Mouse (Mus musculus) gastrocnemius, postnatal 10 days (tissue): ENCODE data around the gene Hoxa6. TPM values are rescaled to one million over a fixed set of nuclear protein-coding genes. Genes with fewer than 3 reads are reported as not detected.
A peak's percentile ranks its signal among the peaks of the same experiment; 100 is the strongest.

ENCODE experiments used
- DNase-seq: peaks from one replicate; pipeline ENCODE4 v3.0.0; 2021; ENCODE audit warnings: mixed read lengths
- total RNA-seq, 2 experiments: library from RNA; stranded (reverse); gene quantifications; 2 replicates each; pipeline ENCODE4 v1.2.3; 2021

The Hoxa6 gene
- total RNA-seq, 2 experiments from 2014 or later, result 1.6 to 2.2 TPM

DNA sequence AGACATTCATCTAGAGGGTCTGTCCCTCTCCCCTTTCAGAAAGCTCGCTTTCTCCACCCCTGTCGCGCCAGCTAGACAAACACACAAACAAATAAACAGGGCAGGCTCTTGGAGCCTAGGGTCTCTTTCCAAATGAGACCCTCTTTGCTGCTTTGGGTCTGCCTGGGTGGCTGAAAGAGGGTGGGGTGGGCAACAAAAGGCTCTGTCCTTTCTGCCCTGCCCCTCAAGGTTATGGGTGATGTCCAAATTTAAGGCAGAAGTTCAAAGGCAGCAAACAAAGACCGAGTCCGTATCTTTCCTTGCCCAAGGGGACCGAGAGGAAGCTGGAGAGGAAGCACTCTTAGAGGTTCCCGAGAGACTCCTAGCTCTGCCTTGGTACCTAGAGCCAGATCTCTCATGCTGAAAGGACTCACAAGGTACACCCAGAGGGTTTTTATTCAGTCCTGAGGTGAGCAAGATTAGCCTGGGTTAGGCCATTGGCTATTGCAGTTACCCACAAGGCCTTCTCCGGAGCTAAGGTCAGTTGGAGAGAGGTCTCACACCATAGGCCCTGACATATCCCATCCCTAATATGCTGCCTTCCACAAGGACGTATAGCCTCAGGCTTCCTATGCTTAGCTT is 32.6 kb upstream of the Hoxa6 start:
- peak; percentile 4 for DNase-seq

DNA sequence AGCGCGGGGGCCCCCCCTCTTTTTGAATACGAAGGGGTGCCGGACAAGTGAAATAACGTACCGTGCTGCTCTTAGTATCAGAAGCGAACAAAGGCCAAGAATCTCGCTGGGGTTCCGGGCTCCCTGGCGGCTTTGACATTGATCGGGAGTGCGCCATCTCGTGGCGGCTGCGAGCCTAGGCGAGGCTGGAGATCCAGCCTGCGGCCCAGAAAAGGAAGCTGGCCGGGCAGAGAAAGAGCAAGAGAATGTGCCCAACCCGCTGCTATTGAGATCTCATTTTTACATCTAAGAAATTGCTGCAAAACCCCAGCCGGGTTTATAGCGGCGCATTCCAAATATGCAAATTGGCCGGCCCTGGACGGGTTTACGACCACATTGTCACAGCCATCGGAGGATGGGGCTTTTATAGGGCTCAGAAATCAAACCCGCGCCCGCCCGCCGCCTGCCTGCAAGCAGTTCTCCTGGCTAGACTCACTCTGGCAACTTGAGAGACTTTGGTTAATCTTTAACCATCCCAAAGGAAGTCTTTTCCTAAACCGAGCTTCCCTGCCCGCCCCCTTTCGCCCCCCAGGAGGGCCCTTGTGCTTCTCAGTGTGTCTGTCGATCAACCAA is 32.0 kb upstream of the Hoxa6 start, which contains the start of gene Hoxa10:
Gene Hoxa10, minus strand, starts transcription at position 466 of the 612 bp plus-strand sequence.
- DNase-seq, result peak; percentile 94

DNA sequence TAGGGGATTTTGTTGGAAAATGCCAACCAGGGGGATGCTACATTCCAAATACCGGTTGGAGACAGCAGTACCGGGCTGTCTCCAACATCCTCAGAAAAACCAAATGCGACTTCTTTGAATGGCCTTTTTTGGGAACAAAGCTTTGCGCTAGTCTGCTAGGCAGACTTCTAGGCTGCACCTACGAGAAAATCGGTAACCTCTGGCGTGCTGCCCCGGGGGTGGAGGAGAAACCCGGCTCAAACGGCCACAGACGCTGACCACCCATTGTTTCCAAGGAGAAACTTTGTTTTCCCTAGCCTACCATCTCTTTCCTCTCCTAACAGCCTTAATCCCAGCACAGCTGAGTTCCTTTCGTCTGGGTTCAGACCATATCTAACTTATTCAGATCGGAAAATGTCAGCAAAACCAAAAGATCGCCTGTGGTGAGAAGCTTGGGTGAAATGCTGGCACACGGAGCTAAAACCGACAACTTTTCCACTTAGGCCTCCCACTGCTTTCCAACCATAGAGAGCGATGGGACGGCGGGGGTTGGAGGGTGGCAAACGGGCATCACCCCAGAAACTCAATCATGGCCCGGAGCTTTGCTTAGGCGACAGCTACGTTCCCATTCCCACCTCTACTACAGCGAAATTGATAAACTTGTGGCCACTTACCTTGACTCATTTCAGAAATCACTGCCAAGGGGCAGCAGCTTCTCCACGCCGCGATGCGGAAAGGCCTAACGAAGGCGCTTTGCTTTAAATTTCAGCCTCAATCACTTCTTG is 31.3 kb upstream of the Hoxa6 start:
- peak; percentile 53 for DNase-seq

DNA sequence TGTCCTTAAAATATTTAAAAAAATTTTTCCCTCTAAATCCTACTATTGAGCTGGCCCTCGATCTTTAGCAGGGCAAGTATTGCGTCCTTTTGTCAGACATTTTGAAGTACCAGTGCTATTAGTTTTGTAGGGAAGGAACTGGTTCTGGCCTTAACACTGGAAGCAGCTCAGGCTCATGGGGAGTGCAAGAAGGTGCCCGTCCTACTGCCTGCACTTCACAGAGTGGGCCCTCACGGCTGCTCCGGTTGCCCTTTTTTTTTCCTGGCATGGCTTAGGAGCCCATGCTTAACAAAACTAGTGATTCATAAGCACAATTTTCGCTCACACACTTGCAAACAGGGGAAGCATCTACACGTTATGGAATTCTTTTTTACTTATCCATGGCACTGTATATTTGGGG is 30.5 kb upstream of the Hoxa6 start:
- DNase-seq, result no peak

DNA sequence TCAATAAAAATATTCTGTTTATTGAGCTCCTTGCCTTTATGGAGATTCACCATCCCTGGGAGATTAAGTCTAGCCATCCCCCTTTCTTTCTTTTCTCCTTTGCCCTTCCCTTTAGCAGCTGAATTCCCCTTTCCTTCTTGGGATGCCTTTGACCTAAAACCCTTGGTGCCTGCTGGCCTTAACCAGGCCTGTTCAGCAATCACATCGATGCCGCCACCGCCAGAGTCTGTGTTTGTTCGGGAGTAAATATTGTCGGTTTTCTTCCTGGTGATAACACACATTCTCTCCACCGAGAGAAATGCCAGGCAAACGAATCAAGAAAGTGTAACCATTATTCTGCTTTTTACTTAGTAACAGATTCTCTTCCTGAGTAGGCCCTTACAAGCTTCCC is 29.6 kb upstream of the Hoxa6 start:
- peak; percentile 13 for DNase-seq

DNA sequence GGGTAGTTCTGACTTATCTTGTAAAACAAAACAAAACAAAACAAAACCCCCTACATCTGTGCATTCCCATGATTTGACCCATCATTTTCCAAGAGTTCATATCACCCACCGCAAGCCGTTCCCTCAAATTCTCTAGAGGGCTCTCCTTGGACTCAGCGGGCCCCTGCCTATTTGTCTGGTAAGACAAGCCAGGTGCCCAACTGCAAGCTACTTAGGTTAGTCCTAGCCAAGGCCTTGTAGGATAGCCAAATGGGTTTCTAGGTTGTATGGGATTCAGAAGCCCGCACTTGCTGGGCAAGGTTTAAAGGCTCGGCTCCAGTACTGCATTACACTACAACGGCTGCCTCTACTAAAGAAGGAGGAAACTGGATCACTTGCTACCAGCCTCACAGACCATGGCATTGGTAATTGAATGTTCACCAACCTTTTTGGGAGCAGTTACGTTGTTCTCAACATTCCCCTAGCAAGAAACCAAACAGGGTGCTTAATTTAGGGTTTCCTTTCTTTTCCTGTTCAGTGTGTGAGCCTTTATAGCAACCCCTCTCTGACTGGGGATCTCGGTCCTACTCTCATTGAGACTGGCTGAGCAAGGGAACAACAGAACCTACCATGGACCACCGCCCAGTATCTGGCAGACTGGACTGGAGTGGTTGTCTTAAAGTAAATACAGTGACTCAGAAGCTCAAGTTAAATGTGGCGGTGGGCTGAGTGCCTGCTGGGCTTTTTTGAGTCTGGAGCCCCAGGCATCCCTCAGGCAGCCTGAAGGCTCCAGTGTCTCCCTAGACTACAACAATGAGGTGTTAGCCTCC is 29.0 kb upstream of the Hoxa6 start:
- peak; percentile 25 for DNase-seq

DNA sequence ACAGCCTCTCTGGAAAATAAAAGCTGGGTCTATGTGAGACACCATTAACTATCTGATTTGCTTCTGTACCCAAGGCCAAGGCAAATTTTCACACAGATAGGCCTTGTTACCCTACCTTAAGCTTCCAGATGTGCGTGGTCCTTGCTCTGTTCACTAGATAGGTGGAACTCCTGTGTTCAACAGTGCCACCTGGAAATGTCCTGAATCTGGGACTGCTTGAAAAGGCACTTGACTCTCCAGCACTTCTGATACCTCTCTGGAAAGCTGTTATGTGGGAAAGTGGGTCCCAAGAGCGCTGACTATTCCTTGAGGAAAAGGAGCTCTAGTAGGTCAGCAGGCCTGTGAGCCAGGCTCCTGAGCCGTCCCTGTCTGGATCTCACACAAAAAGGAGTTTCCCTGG is 28.3 kb upstream of the Hoxa6 start:
- no peak for DNase-seq

DNA sequence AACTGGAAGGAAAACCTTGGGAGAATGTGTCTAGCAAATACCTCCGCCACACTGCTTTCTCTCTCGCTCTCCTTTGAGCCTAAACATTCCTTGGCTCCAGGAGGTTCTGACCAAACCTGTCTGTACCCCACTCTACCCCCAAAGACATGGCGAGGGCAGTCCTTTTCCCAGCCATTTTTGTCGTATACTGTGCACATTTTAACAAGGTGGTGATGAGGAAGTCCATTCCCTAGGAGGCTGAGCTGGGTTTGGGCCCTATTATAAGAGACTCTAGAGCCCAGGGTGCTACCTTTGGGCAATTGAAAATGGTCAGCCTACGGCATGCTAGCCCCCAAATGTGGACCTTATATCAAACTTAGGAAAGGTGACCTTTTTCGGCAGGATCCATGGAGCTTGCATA is 27.3 kb upstream of the Hoxa6 start:
- no peak for DNase-seq

DNA sequence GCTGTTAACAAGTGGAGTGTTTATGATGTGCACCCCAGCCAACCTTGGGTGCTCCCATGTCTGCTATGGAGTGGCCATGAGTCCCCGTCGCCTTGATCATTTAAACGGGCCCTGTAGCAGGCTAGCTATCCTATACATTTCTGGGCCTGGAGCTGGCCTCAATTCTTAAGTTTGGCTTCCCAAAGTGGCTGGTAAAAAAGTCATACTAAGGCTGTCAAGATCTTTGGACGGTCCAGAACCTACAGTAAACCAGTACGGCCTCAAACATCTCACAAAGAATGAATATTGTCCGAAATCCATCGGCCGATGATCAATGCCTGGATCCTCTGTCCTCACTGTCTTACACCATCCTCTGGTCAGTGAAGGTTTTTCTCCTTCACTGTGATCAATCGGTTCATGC is 26.7 kb upstream of the Hoxa6 start:
- no peak for DNase-seq

DNA sequence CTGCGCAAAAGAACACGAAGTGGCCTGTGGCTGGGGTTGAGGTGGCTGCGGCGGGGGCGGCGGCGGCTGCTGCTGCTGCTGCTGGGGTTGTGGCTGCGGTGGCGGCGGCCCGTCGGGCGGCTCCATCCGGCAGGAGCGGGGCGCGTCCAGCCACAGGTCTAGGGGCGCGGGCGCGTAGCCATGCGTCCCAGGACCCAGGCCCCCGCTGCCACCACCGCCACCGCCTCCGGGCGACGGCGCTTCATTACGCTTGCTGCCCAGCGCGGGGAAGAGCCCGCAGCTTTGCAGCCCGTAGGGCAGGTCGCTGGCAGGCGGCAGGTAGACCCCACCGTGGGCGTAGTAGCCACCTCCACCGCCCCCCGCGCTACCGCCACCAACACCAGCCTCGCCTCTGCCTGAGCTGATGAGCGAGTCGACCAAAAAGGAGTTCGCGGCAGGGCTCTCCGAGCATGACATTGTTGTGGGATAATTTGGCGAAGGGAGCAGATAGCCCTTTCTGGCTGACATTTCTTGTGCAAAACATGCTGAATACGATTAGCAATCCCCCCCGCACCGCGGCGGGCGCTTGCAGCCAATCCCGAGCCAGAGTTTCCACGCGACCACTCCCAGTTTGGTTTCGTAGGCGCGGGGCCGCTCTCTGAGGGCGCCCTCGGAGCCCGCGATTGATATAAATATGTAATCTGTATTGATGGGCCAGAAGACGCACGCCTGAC is 26.1 kb upstream of the Hoxa6 start:
- DNase-seq, result peak; percentile 65

DNA sequence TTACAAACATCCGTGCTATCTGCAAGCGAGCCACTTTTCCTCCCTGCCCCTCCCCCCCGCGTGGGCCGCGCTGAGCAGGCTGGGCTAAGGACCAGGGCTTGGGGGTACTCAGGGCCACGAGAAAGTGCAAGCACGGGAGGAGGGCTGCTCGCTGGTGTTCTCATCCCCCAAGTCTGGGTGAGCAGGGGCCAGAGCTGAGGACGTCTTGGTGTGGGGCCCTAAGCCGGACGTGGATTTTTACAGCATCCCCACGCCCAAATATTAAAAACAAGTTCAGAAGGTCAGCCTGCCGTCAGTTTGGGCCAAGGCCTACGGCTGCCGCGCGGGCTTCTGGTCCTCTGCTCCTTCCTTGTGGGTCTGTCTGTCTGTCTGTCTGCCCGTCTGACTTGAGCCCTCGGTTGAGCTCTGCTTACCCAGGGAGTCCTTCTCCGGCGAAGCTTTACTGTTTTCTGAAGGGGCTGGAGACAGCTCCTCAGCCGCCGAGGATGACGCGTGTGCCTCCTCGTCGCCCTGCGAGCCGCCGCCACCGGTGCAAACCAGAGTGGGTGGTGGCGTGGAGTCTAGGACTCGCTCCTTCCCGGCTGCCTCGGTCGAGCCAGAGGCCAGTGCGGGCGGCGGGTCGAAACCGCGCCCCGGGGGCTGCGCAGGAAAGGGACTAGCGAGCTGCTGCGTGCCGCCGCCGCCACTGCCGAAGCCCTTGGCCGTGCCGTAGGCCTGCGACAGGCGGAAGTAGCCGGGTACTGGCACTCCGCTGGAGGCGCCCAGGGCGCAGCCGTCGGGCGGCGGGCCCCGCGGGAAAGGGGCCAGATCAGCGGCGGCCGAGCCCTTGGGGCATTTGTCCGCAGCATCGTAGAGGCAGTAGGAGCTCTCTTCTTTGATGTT is 25.3 kb upstream of the Hoxa6 start:
- peak; percentile 85 for DNase-seq

DNA sequence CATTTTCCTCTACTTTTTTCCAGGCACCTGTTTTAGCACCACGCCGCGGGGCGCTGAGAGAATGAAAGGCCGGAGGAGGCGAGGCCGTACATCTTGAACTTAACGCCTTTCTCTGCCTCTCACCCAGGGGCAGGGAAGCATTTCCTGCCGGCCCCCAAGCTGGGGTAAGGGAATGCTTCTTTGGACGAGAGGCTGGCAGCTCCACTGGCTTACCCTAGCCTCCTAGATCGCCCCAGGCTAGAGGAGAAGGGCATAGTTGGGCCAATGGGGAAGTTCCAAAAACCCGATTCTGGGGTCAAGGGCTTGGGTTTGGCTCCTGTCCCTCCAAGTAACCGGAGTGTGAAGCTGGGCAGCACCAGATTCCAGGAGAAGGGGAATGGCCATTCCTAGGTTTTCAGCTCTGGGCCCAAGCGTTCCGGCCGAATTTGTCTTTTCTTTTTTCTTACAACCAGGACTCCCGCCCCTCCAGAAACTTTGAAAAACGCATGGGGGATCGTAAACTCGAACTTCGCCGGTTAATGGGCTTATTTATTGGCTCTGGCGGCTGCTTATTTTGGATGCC is 24.5 kb upstream of the Hoxa6 start:
- DNase-seq, result peak; percentile 40

DNA sequence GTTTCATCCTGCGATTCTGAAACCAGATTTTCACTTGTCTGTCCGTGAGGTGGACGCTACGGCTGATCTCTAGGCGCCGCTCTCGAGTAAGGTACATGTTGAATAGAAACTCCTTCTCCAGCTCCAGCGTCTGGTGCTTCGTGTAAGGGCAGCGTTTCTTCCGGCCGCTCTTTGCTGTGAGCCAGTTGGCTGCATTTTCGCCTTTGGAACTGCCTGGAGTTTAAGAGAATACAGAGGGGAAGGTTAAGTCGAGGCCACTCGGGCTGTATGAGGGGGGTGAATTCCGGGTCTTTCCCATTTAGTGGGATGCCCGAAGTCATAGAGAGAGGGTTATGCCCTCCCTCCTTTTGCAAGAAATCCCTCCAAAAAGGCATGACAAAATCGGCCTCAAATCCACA is 24.0 kb upstream of the Hoxa6 start:
- DNase-seq, result peak; percentile 54

DNA sequence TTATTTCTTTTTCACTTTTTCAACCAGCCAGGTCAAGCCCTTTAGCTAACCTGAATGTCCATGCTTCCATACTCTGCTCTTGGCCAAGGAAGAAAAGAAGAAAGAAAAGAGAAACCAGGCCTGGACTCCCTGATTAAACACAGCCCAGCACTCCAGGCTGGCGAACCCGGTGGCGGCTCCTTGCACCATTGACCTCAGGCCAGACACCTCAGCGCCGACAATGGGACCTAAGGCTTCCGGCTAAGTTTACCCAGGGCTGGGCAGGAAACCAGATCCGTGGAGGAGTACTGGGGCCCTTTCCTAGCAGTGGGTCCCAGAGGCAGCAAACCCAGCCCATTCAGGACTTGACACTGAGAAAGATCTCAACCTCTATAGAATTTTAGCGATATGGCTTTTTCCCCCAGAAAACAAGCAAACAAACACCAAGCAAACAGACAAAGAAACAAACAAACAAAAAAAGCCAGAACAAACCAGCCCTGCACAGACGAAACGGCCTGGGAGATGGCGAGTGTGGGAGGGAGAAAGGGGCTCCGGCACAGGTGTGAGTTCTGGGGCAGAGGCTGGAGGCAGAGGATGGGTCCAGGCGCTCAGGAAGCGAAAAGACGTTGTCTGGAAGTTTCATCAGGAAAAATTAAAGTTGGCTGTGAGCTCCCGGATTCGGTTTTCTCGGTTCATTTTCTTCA is 23.5 kb upstream of the Hoxa6 start:
- DNase-seq, result peak; percentile 5

DNA sequence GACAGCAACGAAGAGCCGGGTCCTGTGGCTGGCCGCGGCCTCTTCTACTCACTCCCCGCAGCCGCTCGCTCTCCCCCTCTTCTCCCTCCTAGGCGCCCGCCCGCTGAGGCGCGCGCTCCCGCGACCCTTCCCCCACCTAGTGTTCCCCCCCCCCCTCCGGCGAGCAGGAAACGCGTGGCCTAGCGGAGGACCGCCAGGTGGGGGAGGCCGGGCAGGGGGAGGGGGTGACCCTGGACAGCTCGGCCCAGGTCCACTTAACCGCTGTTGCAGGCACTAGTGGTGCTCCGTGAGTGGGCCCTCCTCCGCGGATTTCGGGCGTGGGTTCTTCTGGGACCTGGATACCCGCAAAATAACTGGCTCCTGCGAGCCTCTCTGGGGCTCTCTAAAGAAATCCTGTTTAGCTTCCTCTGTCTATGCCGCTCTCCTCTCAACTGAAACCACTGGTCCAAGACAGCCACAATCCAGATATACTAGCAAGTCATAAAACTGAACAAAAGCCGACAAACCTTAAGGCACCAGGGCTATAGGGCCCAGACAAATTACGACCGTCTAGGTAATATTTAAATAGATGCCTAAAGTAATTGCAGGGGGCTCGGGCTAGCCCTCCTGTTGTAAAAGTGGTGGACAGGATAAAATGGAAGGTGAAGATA is 22.1 kb upstream of the Hoxa6 start, which contains the start of gene Hoxa9:
Gene Hoxa9, minus strand, starts transcription at position 574 of the 650 bp plus-strand sequence.
- DNase-seq, result peak; percentile 68

DNA sequence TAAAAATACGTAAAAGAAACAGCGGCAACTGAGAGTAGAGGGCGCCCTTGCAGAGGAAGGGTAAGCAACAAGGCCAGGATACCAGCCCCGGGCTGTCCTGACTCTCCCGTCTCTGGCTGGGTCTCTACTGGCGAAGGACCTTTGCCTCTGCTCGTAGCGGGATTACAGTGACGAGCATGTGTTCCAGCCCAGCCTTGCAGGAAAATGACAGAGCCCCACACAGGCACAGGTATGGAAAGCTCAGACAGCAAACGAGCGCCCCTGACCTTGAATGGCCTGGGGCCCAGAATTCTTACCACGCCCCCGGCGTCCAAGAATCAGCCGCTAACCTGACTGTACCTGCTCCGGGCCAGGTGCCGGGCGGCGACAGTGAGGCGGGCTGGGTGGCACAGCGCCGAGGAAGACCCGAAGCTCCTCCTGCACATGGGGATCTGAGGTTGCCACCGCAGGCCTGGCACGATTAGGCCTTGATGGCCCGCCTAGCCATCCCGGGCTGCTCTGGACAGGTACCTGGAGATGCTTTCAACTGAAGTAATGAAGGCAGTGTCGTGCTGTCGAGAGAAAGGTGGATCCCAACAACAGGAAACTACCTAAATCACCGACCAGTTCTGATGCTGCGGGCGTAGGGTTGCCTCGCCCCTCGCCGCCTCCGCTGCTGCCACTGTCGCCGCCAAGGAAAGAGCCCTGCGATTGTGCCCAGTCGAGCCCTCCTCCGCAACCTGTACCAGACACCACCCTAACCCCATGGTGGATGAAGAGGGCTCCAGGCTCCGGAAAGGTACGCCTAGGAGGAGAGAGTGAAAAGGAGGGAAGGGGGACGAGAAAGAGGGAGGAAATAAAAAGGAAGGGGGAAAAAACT is 21.3 kb upstream of the Hoxa6 start:
- DNase-seq, result peak; percentile 54

DNA sequence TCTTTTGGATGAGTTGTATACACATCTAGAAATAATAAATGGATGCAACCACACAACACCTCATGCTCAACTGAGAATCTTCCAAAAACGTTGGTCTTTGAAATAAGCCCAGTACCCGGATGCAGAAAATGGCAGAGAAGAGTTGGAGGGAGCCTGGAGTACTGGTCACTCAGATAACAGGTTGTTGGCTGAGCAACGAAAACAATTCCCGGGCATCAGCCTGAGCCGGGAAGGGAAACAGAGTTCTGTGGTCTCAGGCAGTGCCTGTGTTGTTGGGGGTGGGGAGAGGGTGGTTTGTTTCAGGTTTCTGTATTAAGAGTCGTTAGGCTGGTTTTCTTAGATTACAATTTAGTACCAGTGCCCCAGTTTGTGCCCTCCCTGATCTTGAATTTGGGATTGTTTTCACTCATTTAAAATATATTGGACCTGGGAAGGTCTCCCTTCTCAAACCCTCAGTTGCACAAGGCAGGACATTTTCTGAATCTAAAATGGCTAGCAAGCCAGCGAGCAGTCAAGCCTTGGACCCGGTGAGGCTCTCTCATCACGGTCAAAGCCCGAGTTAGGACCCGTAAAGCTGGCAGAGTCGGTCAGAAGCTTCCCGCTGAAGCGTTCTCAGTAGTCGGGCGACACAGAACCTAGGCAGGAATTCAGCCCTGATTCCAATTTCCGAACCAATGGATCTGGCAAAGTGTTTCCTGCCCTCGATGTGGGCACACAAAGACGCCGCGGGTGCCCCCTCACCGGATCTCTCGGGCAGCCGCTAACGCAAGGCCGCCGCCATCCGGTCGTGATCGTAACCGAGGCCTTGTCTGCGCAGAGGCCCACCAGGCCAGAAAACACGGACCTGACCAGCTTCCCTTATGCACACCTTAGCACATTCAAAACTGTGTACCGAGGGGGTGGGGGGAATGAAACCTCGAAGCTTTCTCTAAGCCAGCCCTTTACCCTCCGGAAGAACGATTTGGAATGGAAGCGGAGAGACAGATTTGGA is 20.2 kb upstream of the Hoxa6 start:
- DNase-seq, result peak; percentile 61
